Mouse (Mus musculus) Patski (cell line): ENCODE results near the gene Mettl1. TPM values are rescaled to one million over a fixed set of nuclear protein-coding genes. Genes with fewer than 3 reads are reported as not detected.

Source experiments
- ATAC-seq: fragments of 100-300 bp; one replicate; pipeline ENCODE4 v1.8.0; 2021
- CTCF ChIA-PET: fragments of 350-600 bp; sonication (Branson Sonifier 250); formaldehyde crosslinking; loops from one replicate; lab custom pipeline; 2022; ENCODE audit warnings: inconsistent platforms; lab: Charles Lee
- POLR2A ChIA-PET: fragments of 350-600 bp; sonication (Branson Sonifier 250); formaldehyde crosslinking; loops from one replicate; lab custom pipeline; 2022; ENCODE audit warnings: antibody characterized with exemption, inconsistent platforms; lab: Charles Lee
- DNase-seq: peaks from one replicate; pipeline ENCODE4 v3.0.0-alpha.2; 2011; ENCODE audit warnings: low read depth, low spot score
- H3K27me3 ChIP-seq: fragments of 371-371 bp; one replicate; pipeline ENCODE4 v1.5.1; 2021
- CTCF ChIP-seq: fragments of 100-300 bp; IDR thresholded peaks from one replicate; pipeline ENCODE4 v1.5.1; 2021
- in situ Hi-C: fragments of 300-500 bp; cut with MboI; formaldehyde crosslinking; loops from 3 replicates; pipeline ENCODE4 v1.11.1; 2018; ENCODE audit warnings: low pct_unique_long_range_greater_than_20kb, mixed read lengths
- polyA plus RNA-seq: library from polyadenylated mRNA; unstranded; gene quantifications from one replicate; pipeline ENCODE4 v1.2.3, GENCODE M21; 2021

Gene Mettl1
- 15.8 TPM for polyA plus RNA-seq

DNA sequence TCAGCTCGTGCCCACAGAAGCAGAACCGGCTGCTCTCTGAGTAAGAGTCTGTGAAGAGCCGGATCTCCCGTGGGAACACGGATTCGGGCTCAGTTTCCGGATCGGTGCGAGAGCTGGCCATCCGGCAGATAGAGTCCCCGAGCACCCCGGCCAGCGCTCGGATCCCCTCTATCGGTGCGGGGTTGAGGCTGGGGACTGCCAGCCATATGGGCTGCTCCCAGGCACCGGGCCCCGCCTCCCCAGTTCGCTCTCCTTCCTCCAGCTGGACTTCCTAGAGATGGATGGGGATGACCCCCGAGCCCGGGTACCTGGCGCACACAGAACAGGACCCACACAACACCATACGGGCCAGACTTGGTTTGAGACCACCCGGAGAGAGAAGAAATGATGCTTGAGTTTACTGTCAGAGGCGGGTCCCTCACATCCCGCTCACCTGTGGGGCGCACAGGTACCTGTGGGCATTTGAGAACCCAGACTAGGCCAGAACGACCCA, at the start of gene Mettl1, which contains the start of gene Eef1akmt3:
Gene Mettl1, plus strand, starts transcription at position 141 of the 493 bp plus-strand sequence.
Gene Eef1akmt3, minus strand, starts transcription at position 240 of the 493 bp plus-strand sequence.
- no peak for DNase-seq

DNA sequence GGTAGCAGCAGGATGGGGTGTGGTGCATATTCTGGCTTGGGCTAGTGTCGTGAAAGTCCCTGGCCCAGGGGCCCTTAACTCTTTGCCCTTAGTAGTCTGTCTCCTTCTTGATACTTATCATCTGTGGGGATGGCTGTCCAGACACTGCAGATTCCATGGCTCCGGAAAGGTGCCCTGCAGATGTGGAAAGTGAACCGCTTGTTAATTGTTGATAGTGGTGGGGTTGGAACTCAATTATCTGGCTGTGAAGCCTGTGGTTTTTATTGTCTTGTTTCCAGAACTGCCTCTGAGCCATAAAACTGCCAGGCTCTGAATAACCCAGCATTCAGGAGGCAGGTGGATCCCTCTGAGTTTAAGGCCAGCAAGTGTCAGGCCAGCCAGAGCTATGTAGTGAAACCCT, 49.5 kb upstream of the Mettl1 start:
- no peaks in the 10 kb centered on the region for H3K27me3 ChIP-seq
- ChIA-PET POLR2A (interaction anchor here (1.1 kb wide), 1 partner anchor 10 kb away, joined by 4 read pairs; no protein-coding TSS in a partner anchor), CTCF (interaction anchor here (1.5 to 3.0 kb wide), 3 partner anchors 12 to 71 kb away, joined by 4 to 55 read pairs (median 8); no protein-coding TSS in a partner anchor)
- TF ChIP-seq CTCF = no peak
- in situ Hi-C loops = loop anchor here (5.0 kb wide), 1 partner anchor 74 kb away; no protein-coding TSS in a partner anchor
- DNase-seq = no peak
- ATAC-seq = no peak

More for the DNA sequence above, at the start of gene Mettl1, which contains the start of gene Eef1akmt3:
- POLR2A ChIA-PET = interaction anchor here (0.9 to 2.8 kb wide), 6 partner anchors 11 to 121 kb away, joined by 3 to 19 read pairs (median 4); partner anchors contain the start of genes Tsfm and Tspan31
- no peaks in the 10 kb centered on the region for H3K27me3 ChIP-seq
- peak; percentile 63 for ATAC-seq
- TF ChIP-seq CTCF = no peak
- CTCF ChIA-PET = interaction anchor here (1.5 to 2.6 kb wide), 3 partner anchors 10 to 123 kb away, joined by 3 to 13 read pairs (median 8); no protein-coding TSS in a partner anchor
- in situ Hi-C loops = no loop called here

DNA sequence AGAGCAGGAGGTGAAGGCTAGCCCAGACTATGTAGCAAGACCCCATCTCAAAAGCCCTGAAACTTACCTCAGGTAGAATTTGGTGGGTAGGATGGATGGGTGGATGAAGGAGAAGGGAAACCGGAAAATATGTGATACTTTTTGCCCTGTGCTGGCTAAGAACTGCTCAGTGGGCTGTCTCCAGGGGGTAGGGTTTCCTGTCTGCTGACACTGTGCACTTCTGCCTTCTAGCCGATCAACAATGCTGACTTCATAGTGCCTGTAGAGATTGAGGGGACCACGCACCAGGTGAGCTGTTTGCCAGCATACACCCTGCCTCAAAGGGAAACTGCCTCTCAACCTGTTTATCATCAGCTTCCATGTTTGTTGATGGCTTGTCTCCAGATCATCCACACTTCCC, 47.6 kb upstream of the Mettl1 start:
- ATAC-seq = no peak

DNA sequence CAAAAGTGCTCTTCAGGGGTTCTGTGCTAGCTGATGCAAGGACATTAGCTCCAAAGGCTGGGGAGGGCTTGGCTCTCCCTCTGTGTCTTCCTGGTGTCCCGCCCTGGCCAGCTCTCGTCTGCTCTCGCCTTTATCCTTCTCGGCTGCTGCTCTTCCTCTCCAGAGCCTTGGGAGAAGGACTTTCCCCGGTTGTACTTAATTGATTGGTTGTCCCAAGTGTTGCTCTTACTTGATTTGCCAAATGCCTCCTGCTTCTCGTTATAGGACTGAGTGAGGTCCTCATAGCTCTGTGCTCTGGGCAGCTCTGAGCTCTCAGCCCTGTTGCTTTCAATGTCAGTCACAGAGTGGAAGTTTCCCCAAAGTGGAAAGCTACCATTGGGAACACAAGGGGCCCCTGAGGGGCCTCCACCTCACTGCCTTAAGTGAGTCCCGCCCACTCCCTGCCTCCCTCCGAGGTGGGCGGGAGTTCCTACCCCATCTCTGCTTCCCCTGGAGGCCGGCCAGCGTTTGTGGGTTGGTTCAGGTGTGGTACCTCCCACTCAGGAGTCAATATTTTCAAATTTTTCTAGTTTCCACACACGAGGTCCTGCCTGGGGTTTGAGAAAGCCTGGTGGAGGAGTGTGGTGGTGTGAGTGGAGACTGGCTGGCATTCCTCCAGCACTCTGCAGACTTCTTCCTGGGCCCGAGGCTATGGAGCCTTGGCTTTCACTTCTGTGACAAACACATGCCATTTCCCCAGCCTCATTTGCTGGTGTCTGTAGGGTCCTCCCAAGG, 43.7 kb upstream of the Mettl1 start:
- ChIA-PET POLR2A (no interaction called here), CTCF (interaction anchor here (0.9 kb wide), 1 partner anchor 31 kb away, joined by 4 read pairs; no protein-coding TSS in a partner anchor)
- ATAC-seq = no peak
- TF ChIP-seq CTCF = no peak
- H3K27me3 ChIP-seq = no peaks in the 10 kb centered on the region
- in situ Hi-C loops = no loop called here
- DNase-seq = no peak

More for the DNA sequence above, 47.6 kb upstream of the Mettl1 start:
- CTCF ChIA-PET = no interaction called here
- no peak for TF ChIP-seq CTCF
- no peak for DNase-seq
- in situ Hi-C loops = loop anchor here (5.0 kb wide), 1 partner anchor 76 kb away; no protein-coding TSS in a partner anchor
- H3K27me3 ChIP-seq = no peaks in the 10 kb centered on the region
- POLR2A ChIA-PET = no interaction called here

DNA sequence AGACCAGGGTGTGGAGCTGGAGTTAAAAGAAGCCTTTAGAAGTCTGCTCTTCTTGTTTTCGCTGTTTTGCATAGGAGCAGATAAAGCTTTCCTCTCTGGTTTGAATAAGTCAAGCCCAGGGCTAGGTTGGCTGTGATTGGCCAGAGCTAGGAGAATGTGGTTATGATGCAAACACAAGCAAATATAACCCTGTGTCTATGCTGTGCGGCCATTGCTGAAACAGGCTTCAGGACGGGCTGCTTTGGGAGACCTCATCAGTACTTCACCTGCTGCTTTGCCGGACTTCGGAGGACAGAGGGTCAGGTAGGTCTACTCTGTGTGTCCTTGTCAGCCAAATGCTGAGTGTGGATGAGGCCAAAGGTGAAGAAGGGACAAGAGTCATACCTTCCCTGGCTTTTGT, 40.7 kb upstream of the Mettl1 start, which contains the start of gene Avil:
Gene Avil, plus strand, starts transcription at position 181 of the 400 bp plus-strand sequence.
- in situ Hi-C loops = no loop called here
- POLR2A ChIA-PET = interaction anchor here (2.0 kb wide), 1 partner anchor 72 kb away, joined by 7 read pairs; no protein-coding TSS in a partner anchor
- DNase-seq (no peak), ATAC-seq (no peak)
- no peaks in the 10 kb centered on the region for H3K27me3 ChIP-seq
- CTCF ChIA-PET = interaction anchor here (1.1 to 2.5 kb wide), 2 partner anchors 10 to 82 kb away, joined by 3 to 6 read pairs; no protein-coding TSS in a partner anchor
- TF ChIP-seq CTCF = no peak

DNA sequence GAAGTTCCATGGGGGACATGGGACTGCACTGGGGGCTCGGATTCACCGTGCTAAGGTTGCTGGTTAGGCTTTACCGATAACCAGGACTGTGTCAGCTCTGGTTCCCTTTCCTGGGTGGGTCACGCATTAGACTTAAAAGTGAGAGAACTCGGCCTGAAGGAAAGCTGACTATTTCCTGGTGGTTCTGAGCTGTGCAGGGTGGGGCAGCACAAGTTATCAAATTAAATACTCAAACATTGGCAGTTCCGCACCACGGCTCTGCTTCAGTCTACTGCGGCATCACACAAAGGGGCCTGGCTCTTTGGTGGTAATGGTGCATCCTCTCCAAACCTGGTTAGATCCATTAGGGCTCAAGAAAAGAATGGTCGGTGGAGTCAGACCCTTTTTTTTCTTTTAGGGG, 39.9 kb upstream of the Mettl1 start:
- ChIA-PET POLR2A (interaction anchor here (2.0 kb wide), 1 partner anchor 73 kb away, joined by 7 read pairs; no protein-coding TSS in a partner anchor), CTCF (interaction anchor here (1.1 to 1.6 kb wide), 4 partner anchors 11 to 30 kb away, joined by 3 to 4 read pairs (median 3); partner anchors contain the start of gene Tsfm)
- no peak for TF ChIP-seq CTCF
- ATAC-seq (no peak), DNase-seq (no peak)
- in situ Hi-C loops = no loop called here
- no peaks in the 10 kb centered on the region for H3K27me3 ChIP-seq

DNA sequence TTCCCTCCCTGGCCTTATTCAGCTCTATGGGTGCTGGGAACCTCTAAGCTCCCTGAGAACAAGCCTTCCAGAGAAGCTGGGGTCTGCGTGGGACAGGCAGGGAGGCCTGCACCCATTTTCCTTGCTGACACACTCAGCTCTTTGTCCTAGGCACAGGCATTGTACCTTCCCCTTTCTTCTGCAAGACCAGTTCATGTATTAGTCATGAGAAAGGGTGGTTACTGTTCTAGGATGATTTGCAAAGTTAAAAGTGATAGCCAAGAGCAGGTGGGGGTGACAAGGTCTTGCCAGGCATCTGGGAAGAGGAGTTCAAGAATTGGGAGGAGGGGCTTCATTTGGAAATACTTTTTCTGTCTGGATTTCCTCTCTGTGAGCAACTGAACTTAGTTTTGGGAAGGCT, 39.2 kb upstream of the Mettl1 start:
- ChIA-PET CTCF (interaction anchor here (1.1 to 1.6 kb wide), 4 partner anchors 16 to 83 kb away, joined by 3 to 4 read pairs (median 3); partner anchors contain the start of gene Tsfm), POLR2A (interaction anchor here (0.6 to 2.0 kb wide), 3 partner anchors 12 to 102 kb away, joined by 3 to 7 read pairs (median 4); no protein-coding TSS in a partner anchor)
- no peaks in the 10 kb centered on the region for H3K27me3 ChIP-seq
- in situ Hi-C loops = no loop called here
- TF ChIP-seq CTCF = no peak
- DNase-seq = no peak
- no peak for ATAC-seq

DNA sequence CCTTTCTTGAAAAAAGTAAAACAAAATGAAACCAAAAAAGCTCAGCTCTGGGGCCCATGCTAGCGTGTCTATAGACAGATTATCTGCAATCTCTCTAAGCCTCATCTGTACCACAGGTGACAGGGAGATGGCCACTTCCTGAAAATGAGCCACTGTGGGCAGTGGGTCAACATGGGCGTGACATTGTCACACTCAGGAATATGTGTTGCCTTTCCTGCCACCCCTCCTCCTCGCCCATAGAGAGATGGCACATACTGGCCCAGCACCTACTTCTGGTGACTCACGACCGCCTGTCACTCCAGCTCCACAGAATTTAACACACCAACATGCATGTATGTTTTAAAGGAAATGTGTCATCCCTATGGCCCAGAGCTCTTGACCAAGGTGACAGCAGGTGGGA, 38.4 kb upstream of the Mettl1 start:
- POLR2A ChIA-PET = interaction anchor here (0.8 kb wide), 1 partner anchor 12 kb away, joined by 3 read pairs; no protein-coding TSS in a partner anchor
- no peak for TF ChIP-seq CTCF
- CTCF ChIA-PET = interaction anchor here (1.1 to 1.9 kb wide), 4 partner anchors 10 to 84 kb away, joined by 3 to 4 read pairs (median 4); partner anchors contain the start of gene Tsfm
- H3K27me3 ChIP-seq = no peaks in the 10 kb centered on the region
- DNase-seq (no peak), ATAC-seq (no peak)
- in situ Hi-C loops = no loop called here

DNA sequence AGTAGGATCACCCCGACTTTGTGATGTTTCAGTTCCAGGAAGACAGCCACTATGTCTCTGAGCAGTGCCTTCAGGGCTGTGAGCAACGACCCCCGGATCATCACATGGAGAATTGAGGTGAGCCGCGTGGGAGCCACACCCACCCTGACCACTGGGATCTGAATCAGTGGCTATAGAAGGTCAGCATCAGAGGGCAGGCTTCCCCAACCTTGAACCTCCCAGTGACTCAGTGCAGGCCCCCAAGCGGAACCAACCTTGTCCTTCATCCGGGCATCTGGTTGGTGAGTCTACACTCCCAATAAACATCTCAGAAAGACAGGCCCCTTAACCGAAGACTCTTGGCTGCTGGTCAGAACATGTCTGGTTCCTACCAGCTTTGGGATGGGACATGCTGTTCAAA, 37.9 kb upstream of the Mettl1 start:
- in situ Hi-C loops = no loop called here

DNA sequence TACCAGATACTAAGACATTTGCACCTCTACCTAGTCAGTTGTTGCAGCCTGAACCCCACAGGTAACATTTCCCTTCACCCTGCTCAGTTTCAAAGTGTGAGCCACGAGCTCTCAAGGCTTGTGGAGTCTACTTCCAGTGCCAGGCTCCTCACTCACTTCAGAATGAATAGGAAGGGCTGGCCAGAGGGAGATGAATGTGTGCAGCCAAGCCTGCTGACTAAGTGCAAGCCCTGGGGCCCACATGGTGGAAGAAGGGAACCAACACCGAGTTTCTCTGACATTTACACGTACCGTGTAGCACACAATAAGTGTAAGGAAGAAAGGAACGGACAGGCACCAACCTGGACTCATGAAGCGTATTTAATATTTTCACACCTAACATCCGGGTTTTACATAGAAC, 37.4 kb upstream of the Mettl1 start:
- no peak for DNase-seq
- in situ Hi-C loops = no loop called here
- TF ChIP-seq CTCF = no peak
- ChIA-PET POLR2A (no interaction called here), CTCF (interaction anchor here (1.9 kb wide), 1 partner anchor 11 kb away, joined by 4 read pairs; no protein-coding TSS in a partner anchor)
- H3K27me3 ChIP-seq = no peaks in the 10 kb centered on the region
- ATAC-seq = no peak

More for the DNA sequence above, 37.9 kb upstream of the Mettl1 start:
- ChIA-PET POLR2A (no interaction called here), CTCF (interaction anchor here (1.9 kb wide), 1 partner anchor 11 kb away, joined by 4 read pairs; no protein-coding TSS in a partner anchor)
- ATAC-seq (peak; percentile 29), DNase-seq (no peak)
- no peaks in the 10 kb centered on the region for H3K27me3 ChIP-seq
- TF ChIP-seq CTCF = no peak
